12 mouse cellular contexts compared by ENCODE assay signal in the genomic region with DNA sequence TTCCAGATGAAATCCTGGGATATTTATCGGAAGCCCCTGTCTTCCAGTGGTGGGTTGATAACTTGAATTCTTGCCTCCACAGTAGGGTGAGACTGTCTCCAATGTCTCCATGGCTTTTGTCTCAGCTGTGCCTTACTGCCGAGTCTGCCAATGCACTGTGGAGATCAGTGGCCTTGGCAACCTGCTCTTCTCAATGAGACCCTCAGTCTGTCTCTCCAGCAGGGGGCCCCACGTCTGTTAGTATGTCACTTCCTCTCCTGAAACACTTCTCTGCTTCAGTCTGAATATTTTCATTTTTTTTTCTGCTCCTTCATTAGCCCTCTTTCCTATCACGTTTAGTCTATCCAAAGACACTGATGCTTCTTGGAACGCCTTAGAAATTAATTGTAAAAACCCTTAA.
DNase-seq lines count a peak whose midpoint lies in the region; ATAC-seq and TF ChIP-seq lines count a peak whose summit lies in the region.
"Had no signal": no experiment of that assay in that cellular context is flagged by ENCODE, and none has a peak within 500 bp of the region (broad histone marks: within the 10 kb centered on the region; RNA-seq: fewer than 3 reads in every experiment).

No protein-coding gene starts in this region.

- no peaks in the 10 kb centered on the region for H3K4me1 ChIP-seq in hindbrain, postnatal 0 days (ENCODE audit: insufficient read depth, low read length)
- no peaks in the 10 kb centered on the region for H3K4me1 ChIP-seq in hindbrain, embryonic 16.5 days (ENCODE audit: control insufficient read depth, insufficient read depth, low read depth, low read length)
- no peaks in the 10 kb centered on the region for H3K4me1 ChIP-seq in midbrain, embryonic 14.5 days (ENCODE audit: control insufficient read depth, insufficient read depth, low read length)
- H3K4me1 ChIP-seq in midbrain, embryonic 11.5 days (ENCODE audit: control insufficient read depth, insufficient read depth, low read length): no peaks in the 10 kb centered on the region
- H3K4me1 ChIP-seq: heart, embryonic 12.5 days had no signal

- DNase-seq in hindbrain, postnatal 0 days (ENCODE audit: low spot score): peak; percentile 50
- peak; percentile 34 for DNase-seq in midbrain, embryonic 14.5 days
- DNase-seq in midbrain, embryonic 11.5 days (ENCODE audit: low spot score, missing footprints): no peak
- DNase-seq in NIH3T3 (ENCODE audit: low read depth): peak; percentile 12
- peak; percentile 36 for DNase-seq in retina, postnatal 7 days (ENCODE audit: low read depth, low spot score)
- DNase-seq in lung, postnatal 25 days (ENCODE audit: low spot score): no peak
- DNase-seq: adrenal gland, postnatal 14 days; cerebellum, adult 9-11 months had no signal

- H3K9ac ChIP-seq in hindbrain, postnatal 0 days (replicated peaks; ENCODE audit: low read length): no peak overlapping the region
- H3K9ac ChIP-seq in hindbrain, embryonic 16.5 days (ENCODE audit: low read depth, low read length): no peak overlapping the region
- no peak overlapping the region for H3K9ac ChIP-seq in midbrain, embryonic 14.5 days (replicated peaks; ENCODE audit: low read length)
- H3K9ac ChIP-seq in midbrain, embryonic 11.5 days (ENCODE audit: low read length): no peak overlapping the region
- H3K9ac ChIP-seq: heart, embryonic 12.5 days; hindbrain, embryonic 14.5 days had no signal

- no peak overlapping the region for H3K27ac ChIP-seq in hindbrain, postnatal 0 days
- no peak overlapping the region for H3K27ac ChIP-seq in hindbrain, embryonic 16.5 days (ENCODE audit: low read depth, low read length)
- no peak overlapping the region for H3K27ac ChIP-seq in midbrain, embryonic 14.5 days (replicated peaks; ENCODE audit: low read depth, low read length)
- no peak overlapping the region for H3K27ac ChIP-seq in midbrain, embryonic 11.5 days (ENCODE audit: low read depth, low read length)
- H3K27ac ChIP-seq: hindbrain, embryonic 14.5 days had no signal

- H3K4me2 ChIP-seq in hindbrain, postnatal 0 days (ENCODE audit: low read depth, low read length): no peak overlapping the region
- no peak overlapping the region for H3K4me2 ChIP-seq in hindbrain, embryonic 16.5 days (ENCODE audit: low read length)
- no peak overlapping the region for H3K4me2 ChIP-seq in midbrain, embryonic 14.5 days (ENCODE audit: low read length)
- no peak overlapping the region for H3K4me2 ChIP-seq in midbrain, embryonic 11.5 days
- H3K4me2 ChIP-seq: heart, embryonic 12.5 days; hindbrain, embryonic 14.5 days had no signal

- peaks cover 43% of the 10 kb centered on the region; the same call in 1 of the 2 replicates for H3K36me3 ChIP-seq in hindbrain, postnatal 0 days (ENCODE audit: insufficient read depth, low read length)
- peaks cover 12% of the 10 kb centered on the region for H3K36me3 ChIP-seq in hindbrain, embryonic 16.5 days (ENCODE audit: control insufficient read depth, insufficient read depth, low read length)
- peaks cover 75% of the 10 kb centered on the region for H3K36me3 ChIP-seq in midbrain, embryonic 14.5 days (ENCODE audit: control insufficient read depth, insufficient read depth, low read length)
- H3K36me3 ChIP-seq in midbrain, embryonic 11.5 days (ENCODE audit: control insufficient read depth, insufficient read depth, low read length): peaks cover 2% of the 10 kb centered on the region; the same call in 1 of the 2 replicates

- peak; percentile 38; the same call in 1 of the 2 replicates for ATAC-seq in hindbrain, postnatal 0 days
- no peak for ATAC-seq in hindbrain, embryonic 16.5 days
- ATAC-seq in midbrain, embryonic 14.5 days (ENCODE audit: low FRiP score, low TSS enrichment): no peak
- ATAC-seq in midbrain, embryonic 11.5 days (ENCODE audit: low FRiP score): no peak
- ATAC-seq: Patski had no signal

- WGBS in hindbrain, postnatal 0 days: 58% methylated on average over 5 of the region's 5 CpGs
- 54% methylated on average over 5 of the region's 5 CpGs for WGBS in hindbrain, embryonic 16.5 days
- 60% methylated on average over 5 of the region's 5 CpGs for WGBS in midbrain, embryonic 14.5 days
- WGBS in midbrain, embryonic 11.5 days: 63% methylated on average over 5 of the region's 5 CpGs

- no peak overlapping the region for H3K4me3 ChIP-seq in hindbrain, postnatal 0 days (ENCODE audit: low read length)
- no peak overlapping the region for H3K4me3 ChIP-seq in hindbrain, embryonic 16.5 days (ENCODE audit: low read length)
- H3K4me3 ChIP-seq in midbrain, embryonic 14.5 days (replicated peaks; ENCODE audit: low read depth, low read length): no peak overlapping the region
- no peak overlapping the region for H3K4me3 ChIP-seq in midbrain, embryonic 11.5 days (ENCODE audit: low read depth, low read length)
- H3K4me3 ChIP-seq: heart, embryonic 12.5 days had no signal

- H3K9me3 ChIP-seq in hindbrain, postnatal 0 days (ENCODE audit: low read length): no peaks in the 10 kb centered on the region
- H3K9me3 ChIP-seq in hindbrain, embryonic 16.5 days (ENCODE audit: control insufficient read depth, low read length): no peaks in the 10 kb centered on the region
- H3K9me3 ChIP-seq in midbrain, embryonic 14.5 days (ENCODE audit: control insufficient read depth, low read length): no peaks in the 10 kb centered on the region
- no peaks in the 10 kb centered on the region for H3K9me3 ChIP-seq in midbrain, embryonic 11.5 days (ENCODE audit: control insufficient read depth, low read length)
- H3K9me3 ChIP-seq: heart, embryonic 12.5 days had no signal

- TF ChIP-seq CTCF in hindbrain, postnatal 0 days (IDR thresholded peaks at IDR 0.05; ENCODE audit: low read depth): peak; percentile 44

- H3K27me3 ChIP-seq in hindbrain, postnatal 0 days (ENCODE audit: insufficient read depth, low read length): no peaks in the 10 kb centered on the region
- H3K27me3 ChIP-seq in hindbrain, embryonic 16.5 days (replicated peaks; ENCODE audit: control insufficient read depth, insufficient read depth, low read length): no peaks in the 10 kb centered on the region
- no peaks in the 10 kb centered on the region for H3K27me3 ChIP-seq in midbrain, embryonic 14.5 days (ENCODE audit: control insufficient read depth, insufficient read depth, low read length)
- no peaks in the 10 kb centered on the region for H3K27me3 ChIP-seq in midbrain, embryonic 11.5 days (ENCODE audit: control insufficient read depth, insufficient read depth, low read length)
- H3K27me3 ChIP-seq: heart, embryonic 12.5 days; Patski had no signal

Comparison
In these comparisons a context has a peak if more than half of its experiments do, and no peak if none do; other contexts are left out.
1. DNase-seq: peak in hindbrain, postnatal 0 days (single experiment), midbrain, embryonic 14.5 days (single experiment), NIH3T3 (single experiment) and retina, postnatal 7 days (single experiment); none in midbrain, embryonic 11.5 days (single experiment) and lung, postnatal 25 days (single experiment).